Mouse (Mus musculus): ENCODE results near the gene Gm45234.

Gm45234 gene

DNA sequence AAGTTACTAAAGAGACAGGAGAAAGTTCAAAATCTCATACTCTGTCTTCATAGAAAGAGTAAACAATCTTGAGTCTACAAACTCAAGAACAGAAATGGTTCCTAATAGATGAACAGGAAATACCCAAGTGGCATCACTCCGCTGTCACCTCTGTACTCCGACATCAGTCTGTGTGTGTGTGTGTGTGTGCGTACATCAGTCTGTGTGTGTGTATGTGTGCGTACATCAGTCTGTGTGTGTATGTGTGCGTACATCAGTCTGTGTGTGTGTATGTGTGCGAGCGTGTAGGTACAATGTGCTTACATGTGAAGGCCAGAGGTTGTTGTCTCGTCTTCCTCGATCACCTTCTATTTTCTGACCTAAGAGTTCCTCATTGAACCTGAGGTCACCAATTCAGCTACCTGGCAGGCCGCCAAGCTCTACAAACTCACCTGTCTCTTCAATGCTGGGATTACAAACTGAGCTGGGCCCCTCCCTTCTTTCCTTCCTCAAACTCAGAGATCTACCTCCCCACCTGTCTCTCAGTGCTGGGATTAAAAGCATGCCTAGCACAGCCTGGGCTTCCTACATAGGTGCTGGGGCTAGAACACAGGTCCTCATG is 47.4 kb downstream of the Gm45234 start:
- DNase-seq (ENCODE audit: low spot score) = no peak

DNA sequence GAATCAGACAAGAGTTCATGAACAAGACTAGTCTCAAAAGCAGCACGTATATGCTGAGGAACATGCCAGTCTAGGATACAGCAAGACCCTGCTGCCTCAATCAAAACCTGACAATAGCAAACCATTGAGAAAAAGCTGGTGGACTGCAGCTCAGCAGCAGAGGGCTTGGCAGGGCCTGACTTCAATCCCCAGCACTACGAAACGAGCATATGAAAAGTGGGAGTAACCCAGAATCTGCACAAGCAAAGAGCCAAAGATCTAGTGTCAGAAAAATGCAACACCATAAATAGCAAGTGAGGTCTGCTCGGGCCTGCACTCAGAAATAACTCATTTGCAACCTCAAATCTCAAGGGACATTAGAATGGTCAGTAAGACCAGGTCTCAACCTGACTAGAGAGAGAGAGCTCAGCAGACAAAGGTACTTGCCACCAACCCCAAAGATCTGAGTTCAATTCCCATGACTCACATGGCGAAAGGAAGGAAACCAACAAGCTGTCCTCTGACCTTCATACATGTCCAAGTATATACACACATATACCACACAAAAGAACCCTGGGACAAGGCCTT is 49.7 kb downstream of the Gm45234 start:
- no peak for DNase-seq (ENCODE audit: low spot score)

DNA sequence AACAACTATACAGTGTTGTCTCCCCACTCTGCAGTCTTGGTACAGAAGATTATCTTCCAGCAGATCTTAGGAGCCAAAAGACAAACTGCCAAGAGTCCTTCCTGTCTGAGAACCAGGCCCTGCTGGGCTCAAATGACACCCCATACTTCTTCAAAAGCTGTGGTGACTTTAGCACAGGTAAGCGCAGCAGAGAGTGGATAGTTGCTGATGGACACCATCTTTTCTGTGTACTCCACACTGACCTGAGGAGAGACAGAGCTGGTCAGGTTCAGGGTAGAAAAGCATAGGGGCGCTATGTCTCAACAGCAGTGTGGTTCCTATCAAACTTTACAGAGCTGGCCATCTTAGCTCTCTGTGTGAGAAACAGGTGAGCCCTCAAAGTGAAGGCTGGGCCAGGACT is 51.4 kb downstream of the Gm45234 start:
- no peak for DNase-seq (ENCODE audit: low spot score)

DNA sequence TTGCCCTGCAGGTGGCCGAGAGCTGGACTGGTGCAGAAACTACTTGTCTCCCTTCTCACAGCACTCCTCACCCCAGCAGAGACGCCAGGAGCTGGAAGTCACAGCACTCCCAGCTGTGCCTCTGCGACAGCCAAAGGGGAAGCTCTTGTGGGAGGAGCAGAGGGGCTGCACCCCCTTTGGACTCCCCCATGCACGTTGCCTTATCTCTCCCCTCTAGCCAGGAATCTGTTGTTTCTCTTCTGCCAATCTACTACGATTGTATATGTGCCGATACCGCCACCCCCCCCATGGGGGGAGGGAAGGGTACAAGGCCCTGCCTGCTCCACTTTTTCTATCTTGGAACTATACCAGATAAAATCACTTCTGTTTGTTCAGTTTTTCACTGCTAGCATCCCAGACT is 52.0 kb downstream of the Gm45234 start:
- DNase-seq (ENCODE audit: low spot score) = no peak

DNA sequence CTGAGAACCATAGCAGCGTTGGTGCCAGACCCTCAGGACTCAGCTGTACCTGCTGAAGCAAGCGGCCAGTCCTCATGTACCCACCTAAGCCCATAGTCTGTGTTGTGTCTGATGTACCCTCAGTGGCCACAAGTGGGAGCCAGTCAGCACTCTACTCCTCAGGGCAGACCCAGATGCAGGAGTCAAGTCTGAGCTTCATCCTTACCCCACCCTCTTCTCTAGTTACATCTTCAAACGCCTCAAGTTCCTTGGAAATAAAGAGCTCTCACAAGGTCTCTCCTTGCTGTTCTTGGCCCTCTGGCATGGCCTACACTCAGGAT is 53.1 kb downstream of the Gm45234 start:
- peak; percentile 51 for DNase-seq (ENCODE audit: low spot score)

DNA sequence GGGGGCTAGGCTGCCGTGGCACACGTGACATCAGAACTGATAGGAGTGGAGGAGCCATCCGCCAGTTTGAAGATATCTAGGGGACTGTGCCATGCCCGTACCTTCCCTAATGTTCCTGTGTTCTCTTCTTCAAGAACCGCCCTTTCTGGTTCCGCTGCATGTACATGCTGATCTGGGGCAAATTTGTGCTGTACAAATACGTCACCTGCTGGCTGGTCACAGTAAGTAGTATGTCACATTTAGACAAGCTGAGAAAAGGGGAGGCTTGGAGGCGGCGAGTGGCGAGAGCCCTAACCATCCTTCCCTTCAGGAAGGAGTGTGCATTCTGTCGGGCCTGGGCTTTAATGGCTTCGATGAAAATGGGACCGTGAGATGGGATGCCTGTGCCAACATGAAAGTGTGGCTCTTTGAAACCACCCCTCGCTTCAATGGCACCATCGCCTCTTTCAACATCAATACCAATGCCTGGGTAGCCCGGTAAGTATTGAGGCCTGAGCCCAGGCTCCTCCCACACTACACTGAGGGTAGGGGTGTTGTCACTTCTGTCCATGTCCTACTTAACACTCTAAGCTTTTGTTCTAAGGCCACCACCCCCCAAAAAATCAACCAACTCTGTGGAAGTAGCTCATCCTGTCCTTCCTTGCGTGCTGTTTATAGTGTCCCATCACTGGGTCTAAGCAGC is 53.6 kb downstream of the Gm45234 start:
- DNase-seq (ENCODE audit: low spot score) = no peak

DNA sequence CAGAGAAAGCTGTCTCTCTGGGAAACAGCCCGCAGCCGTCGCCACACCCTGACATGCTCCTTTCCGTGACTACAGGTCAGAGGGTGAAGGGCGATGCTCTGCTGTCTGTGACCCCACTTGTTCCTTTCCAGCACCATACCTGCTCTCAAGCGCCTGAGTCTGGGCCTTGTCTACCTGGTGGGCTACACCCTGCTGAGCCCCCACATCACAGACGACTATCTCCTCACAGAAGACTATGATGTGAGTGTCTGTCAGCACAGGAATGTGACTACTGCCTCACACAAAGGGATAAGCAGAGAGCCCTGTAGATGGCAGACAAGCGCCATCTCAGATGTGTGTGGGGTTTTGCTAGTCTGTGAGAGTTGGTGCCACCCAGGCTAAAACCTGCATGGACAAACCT is 54.5 kb downstream of the Gm45234 start:
- DNase-seq (ENCODE audit: low spot score) = no peak

DNA sequence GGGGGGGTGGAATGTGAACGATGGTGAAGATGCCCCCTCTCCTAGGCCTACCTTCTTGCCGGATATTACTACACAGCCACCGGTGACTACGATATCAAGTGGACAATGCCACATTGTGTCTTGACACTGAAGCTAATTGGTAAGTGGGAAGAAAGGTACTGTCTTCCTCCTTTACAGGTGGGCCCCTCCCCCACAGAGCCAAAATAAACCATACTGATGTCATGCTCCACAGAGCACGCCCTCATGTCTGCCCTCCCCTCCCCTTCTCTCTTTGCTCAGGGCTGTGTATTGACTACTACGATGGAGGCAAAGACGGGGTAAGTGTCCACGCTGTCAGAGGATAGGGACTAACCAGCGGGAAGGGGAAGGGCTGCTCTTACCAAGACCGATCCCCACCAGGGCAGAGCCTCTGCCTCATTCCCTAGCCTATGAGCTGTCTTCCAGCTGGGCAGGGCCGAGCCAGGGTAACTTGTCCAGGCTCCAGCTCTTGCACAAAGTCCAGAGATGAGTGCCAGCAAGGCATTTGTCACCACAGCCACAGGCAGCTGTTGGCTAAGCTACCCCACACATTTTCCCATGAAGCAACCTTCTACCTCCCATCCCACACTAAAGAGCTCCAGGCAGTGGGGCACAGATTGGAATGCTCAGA is 55.7 kb downstream of the Gm45234 start:
- DNase-seq (ENCODE audit: low spot score) = no peak

DNA sequence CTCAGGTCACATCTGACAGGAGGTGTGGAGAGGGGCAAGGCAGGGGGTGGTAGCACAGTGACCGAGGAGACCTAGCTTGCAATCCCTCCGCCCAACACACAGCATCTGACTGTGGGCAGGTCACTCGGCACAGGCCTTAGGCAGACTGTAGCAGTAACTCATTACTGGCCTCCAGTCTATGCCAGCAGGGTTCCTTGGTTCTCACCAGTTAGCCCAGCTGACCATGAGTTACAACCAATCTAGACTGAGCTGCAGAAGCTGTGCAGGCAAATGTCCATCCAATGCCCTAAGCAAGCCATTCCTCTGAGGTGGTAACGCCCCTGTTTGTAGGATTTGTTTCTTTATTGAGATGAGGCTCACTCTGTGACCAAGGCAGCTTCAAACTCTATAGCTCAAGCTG is 56.5 kb downstream of the Gm45234 start:
- no peak for DNase-seq (ENCODE audit: low spot score)

DNA sequence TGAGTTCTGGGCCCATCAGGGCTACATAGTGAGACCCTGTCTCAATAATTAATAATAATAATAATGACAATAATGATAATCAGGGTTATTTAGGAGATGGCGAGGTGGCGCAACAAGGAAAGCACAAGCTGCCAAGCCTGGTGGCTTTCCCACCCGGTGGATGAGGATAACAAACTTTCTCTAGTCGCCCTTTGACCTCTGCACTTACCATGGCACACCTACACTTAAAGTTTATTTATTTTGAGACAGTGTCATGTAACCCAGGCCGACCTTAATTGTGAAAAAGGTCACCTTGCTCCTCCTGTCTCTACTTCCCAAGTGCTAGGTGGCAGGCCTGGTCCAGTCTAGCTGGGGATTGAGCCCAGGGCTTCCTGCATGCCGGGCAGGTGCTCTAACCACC is 57.1 kb downstream of the Gm45234 start:
- no peak for DNase-seq (ENCODE audit: low spot score)

DNA sequence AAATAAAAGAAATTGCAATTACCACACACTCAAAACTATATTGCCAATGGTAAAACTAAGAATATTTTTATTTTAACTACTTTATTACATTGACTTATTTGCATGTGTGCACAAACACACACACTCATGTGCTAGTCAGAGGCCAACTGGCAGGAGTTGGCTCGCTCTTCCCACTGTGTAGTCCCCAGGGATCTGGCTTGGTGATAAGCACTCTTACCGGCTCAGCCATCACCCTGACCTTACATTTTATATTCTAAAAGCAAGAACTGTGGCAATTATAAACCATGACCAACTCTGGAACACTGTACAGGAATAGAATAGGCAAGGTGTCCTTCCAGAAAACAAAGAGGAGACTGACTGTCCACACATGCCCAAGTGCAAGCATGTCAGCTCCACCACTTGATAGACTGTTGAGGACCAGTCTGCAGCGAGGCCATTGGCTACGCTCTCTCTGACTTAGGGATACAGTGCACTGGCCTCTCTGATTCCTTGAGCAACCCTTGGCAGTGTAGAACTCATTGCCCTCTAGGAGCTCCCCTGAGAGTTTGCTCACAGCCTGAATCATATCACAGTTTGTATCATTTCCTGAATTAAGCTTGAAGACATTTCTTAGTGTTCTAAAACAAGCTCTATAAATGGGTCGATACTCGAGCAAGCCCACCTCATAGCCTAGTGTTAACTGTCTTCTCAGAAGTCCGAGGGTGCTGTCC is 59.2 kb downstream of the Gm45234 start:
- DNase-seq (ENCODE audit: low spot score) = no peak

DNA sequence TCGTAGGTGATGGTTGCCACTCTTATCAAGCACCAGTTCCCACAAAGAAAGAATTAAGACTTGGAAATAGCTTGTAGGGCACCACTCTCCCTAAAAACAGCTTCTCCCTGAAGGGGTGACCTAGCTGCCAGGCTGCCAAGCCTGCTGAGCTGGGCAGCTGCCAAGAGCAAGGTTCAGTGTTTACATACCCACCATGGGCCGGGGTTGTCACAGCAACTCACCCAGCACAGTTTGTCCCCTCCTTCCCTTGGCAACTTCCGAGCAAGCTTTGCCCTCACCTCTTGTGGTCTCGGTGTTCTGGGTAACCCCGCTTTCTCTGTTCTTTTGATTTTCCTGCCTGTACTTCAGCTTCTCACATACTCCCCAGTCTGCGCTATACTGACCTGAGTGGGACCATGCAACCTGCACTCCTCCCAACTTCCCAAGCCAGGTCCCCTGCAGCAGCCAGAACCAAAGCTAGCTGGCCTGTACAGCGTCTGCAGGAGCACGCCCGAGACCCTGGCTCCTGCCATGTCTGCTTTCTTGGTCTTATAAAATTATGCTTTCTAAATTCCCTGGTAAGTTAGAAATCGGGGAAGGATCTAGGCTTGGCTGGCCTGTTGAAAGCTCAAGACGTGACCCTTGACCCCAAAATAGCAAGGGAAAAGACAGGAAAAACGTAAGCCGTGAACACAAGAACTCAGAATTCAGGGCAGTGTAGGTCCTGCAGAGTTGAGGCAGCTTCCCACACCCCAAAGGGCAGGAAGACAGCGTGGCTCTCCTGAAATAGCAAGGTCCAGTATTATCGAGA is 61.5 kb downstream of the Gm45234 start:
- no peak for DNase-seq (ENCODE audit: low spot score)

DNA sequence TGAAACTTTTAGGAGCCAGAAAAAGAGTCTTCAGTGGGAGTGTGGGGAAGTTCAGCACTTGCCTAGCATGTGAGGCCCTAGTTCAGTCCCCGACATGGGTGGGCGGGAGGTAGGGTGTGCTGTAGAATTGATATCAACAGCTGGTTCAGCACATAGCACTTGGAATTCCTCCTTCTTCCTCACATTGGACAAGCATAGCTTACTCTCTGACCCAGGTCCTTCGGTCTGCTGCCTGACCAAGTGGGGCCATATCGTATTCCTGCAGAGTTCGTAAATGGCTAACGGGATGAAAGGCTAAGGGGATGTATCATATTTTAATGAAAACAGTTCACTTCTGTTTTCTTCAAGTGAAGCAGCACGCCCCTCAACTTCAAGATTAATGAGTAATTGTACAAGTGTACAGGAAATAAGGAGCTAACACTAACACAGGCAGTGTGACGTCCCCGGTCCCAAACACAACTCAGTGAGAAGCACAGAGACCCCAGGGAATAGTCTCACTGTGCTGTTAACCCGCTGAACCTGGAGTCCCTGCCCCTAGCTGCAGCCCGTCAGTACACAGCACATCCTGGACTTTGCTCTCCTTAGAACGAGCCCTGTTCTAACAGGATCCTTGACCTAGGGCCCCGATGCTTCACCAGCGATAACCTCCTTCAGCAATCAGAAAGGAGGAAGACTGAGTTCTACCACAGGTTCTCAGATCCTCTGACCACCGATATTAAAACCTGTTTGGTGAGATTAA is 62.4 kb downstream of the Gm45234 start:
- no peak for DNase-seq (ENCODE audit: low spot score)

DNA sequence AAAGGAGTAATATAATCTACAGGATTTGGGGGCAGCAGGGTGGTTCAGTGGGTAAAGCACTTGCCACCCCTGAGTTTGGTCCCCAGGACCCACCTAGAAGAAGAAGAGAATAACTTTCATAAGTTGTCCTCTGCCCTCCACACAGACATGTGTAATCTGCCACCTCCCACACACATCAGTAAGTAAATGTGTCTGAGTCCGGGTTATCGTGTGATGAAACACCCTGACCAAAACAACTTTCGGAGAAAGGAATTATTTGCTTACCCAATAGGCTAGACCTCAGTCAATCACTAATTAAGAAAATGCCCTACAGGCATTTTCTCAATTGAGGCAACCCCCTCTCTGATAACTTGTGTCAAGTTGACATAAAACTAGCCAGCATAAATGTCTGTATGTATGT is 65.3 kb downstream of the Gm45234 start:
- DNase-seq (ENCODE audit: low spot score) = no peak
